Mouse (Mus musculus) neural tube, embryonic 15.5 days (tissue): ENCODE measurements around the gene Ajap1. TPM values are rescaled to one million over a fixed set of nuclear protein-coding genes. Genes with fewer than 3 reads are reported as not detected.

Source experiments
- ATAC-seq: fragments of 200-750 bp; cut with Nextera tagmentation; 2 replicates; pipeline ENCODE4 v1.8.0; 2017; ENCODE audit warnings: mild to moderate bottlenecking, moderate TSS enrichment, moderate library complexity; ENCODE audit not compliant: low FRiP score
- H3K27ac ChIP-seq: fragments of 300-500 bp; sonication (generic); replicated peaks from 2 replicates; pipeline ENCODE4 v1.5.1; 2015; ENCODE audit warnings: mild to moderate bottlenecking, inconsistent platforms
- H3K27me3 ChIP-seq: fragments of 300-500 bp; sonication (generic); replicated peaks from 2 replicates; pipeline ENCODE4 v1.6.1; 2015; ENCODE audit warnings: inconsistent platforms
- H3K36me3 ChIP-seq: fragments of 300-500 bp; sonication (generic); 2 replicates; pipeline ENCODE4 v1.6.1; 2015; ENCODE audit warnings: inconsistent platforms
- H3K4me1 ChIP-seq: fragments of 300-500 bp; sonication (generic); 2 replicates; pipeline ENCODE4 v1.6.1; 2015; ENCODE audit warnings: inconsistent platforms
- H3K4me2 ChIP-seq: fragments of 300-500 bp; sonication (generic); 2 replicates; pipeline ENCODE4 v1.6.1; 2015; ENCODE audit warnings: inconsistent platforms, mild to moderate bottlenecking, moderate library complexity
- H3K4me3 ChIP-seq: fragments of 300-500 bp; sonication (generic); replicated peaks from 2 replicates; pipeline ENCODE4 v1.5.1; 2015; ENCODE audit warnings: mild to moderate bottlenecking, inconsistent platforms
- H3K9ac ChIP-seq: fragments of 300-500 bp; sonication (generic); replicated peaks from 2 replicates; pipeline ENCODE4 v1.6.1; 2015; ENCODE audit warnings: mild to moderate bottlenecking, inconsistent platforms
- H3K9me3 ChIP-seq: fragments of 300-500 bp; sonication (generic); replicated peaks from 2 replicates; pipeline ENCODE4 v1.6.1; 2016; ENCODE audit warnings: inconsistent platforms
- WGBS: fragments of 180-500 bp; shearing (Covaris S2); methylation state at CpG from one replicate; pipeline ENCODE4 v1.1.7; 2015; ENCODE audit warnings: mixed read lengths; 5-methylcytosine and 5-hydroxymethylcytosine counted together
- polyA plus RNA-seq: library from polyadenylated mRNA; unstranded; fragments of >200 nt; fragmentation: Nextera tagmentation; extraction: Ambion mirVana; gene quantifications from 2 replicates; pipeline ENCODE4 v1.2.1, GENCODE M21; 2015

Ajap1 gene
- polyA plus RNA-seq, 1 experiment from 2014 or later, result 26.5 TPM

DNA sequence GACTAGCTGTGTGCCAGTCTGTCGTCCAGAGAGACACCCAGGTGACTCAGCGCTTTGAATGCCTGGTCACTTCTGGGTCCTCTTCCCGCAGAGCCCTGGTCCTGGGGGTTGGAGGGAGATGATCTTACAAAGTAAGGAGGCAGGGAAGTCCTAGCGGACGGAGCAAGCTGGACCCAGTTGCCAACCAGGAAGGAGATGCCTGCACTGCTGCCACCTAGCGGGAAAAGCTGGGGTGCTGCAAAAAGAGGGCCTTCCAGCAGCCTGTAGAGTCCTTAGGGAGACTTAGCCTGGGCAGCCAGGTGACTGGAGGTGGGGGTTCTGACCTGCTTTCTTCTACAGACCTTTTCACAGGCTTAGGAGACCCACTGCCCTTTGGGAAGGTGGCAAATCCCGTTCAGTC, 1.8 kb upstream of the Ajap1 start:
- peak overlapping the region; percentile 81 for H3K4me2 ChIP-seq
- WGBS, result 3% methylated on average over 7 of the region's 7 CpGs
- no peaks in the 10 kb centered on the region for H3K9me3 ChIP-seq
- ATAC-seq, result 0 out of 2 replicates have a peak, but pooled peaks have one; percentile 16
- peak overlapping the region; percentile 70 for H3K4me3 ChIP-seq
- no peaks in the 10 kb centered on the region for H3K27me3 ChIP-seq
- H3K36me3 ChIP-seq, result no peaks in the 10 kb centered on the region
- 0 out of 2 replicates have a peak overlapping the region, but pooled peaks have one; percentile 94 for H3K27ac ChIP-seq
- peaks cover 56% of the 10 kb centered on the region for H3K4me1 ChIP-seq
- H3K9ac ChIP-seq, result 0 out of 2 replicates have a peak overlapping the region, but pooled peaks have one; percentile 94

DNA sequence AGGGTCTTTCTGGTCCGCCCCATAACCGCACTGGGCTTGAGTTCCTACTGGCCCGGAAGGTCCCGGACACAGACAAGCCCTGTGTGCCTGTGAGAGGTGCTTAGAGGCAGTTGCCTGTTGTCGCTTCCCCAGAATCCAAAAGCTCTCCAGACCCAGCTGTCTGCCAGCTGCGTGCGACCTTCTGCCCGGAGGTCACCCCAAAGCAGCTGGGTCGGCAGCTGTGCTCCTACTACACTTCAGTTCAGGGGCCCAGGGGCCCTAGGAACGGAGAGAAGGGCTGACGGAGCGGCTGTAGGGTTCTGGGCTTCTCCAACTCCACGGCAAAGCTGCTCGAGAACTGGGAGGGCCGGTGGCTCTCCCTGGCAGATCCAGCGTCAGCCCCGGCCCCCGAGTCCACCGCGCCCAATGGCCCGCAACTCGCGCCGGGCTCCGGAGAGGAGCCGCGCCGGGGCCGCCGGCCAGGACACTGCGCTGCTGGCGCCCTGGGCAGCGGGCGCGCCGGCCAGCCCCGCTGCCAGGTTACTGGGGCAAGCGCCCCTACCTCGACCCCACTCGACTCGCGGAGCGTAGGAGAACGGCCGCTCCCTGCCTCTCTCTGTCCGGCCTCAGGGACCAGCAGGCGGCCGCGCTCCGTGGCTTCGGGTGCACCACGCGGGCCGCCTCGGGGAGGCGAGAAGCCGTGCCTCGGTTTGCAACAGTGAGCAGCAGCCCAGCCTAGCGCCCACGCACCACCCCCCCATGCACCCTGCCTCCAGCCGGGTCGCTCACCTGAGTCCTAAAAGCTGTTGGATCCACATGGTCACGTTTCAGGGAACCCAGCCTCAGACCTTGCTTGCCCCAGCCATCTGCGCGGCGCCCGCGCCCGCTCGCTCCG, 1.0 kb downstream of the Ajap1 start:
- H3K4me3 ChIP-seq, result peak overlapping the region; percentile 70
- 0 out of 2 replicates have a peak, but pooled peaks have one; percentile 6 for ATAC-seq
- peak overlapping the region; percentile 94 for H3K27ac ChIP-seq
- H3K9ac ChIP-seq, result peak overlapping the region; percentile 94
- H3K4me1 ChIP-seq, result peaks cover 79% of the 10 kb centered on the region
- H3K9me3 ChIP-seq, result no peaks in the 10 kb centered on the region
- no peaks in the 10 kb centered on the region for H3K27me3 ChIP-seq
- H3K4me2 ChIP-seq, result peak overlapping the region; percentile 81
- WGBS, result under 1% methylated on average over 71 of the region's 71 CpGs
- no peaks in the 10 kb centered on the region for H3K36me3 ChIP-seq

DNA sequence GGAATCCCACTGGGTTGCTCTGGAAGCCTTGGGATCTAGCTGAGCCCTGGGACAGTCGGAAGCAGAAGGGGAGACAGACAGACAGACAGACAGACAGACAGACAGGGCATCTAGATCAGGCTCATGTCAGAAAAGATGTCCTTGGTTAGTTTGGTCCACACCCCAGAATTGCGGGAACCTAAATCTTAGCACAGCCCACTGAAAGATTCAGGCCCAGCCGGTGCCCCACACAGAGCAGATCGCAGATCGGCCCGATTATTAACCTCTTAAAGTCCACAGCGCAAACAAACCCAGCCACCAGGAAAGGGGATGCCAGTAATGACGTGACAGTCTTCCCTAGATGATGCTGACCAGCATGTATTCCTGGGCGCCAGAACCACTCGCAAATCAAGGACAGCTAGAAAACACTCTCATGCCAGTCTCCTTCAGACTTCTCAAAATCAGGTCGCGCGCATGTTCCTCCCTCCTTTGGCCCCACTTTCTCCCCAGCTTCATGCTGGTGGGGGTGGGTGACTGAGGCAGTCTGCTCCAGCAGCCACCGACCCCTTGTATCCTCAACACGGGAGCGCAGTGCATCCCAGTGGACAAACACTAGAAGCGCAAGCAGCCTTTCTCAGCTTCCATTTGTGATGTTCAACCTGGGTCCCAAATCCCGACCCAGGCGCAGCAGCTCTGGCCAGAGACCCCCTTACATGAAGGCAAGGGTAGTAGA, 1.9 kb downstream of the Ajap1 start:
- peak overlapping the region; percentile 94 for H3K9ac ChIP-seq
- H3K4me1 ChIP-seq, result peaks cover 81% of the 10 kb centered on the region
- H3K36me3 ChIP-seq, result no peaks in the 10 kb centered on the region
- H3K4me3 ChIP-seq, result peak overlapping the region; percentile 70
- 3% methylated on average over 19 of the region's 19 CpGs for WGBS
- no peak; the same call in 1 of the 2 replicates for ATAC-seq
- H3K9me3 ChIP-seq, result no peaks in the 10 kb centered on the region
- peak overlapping the region; percentile 81 for H3K4me2 ChIP-seq
- H3K27me3 ChIP-seq, result no peaks in the 10 kb centered on the region
- peak overlapping the region; percentile 94 for H3K27ac ChIP-seq

DNA sequence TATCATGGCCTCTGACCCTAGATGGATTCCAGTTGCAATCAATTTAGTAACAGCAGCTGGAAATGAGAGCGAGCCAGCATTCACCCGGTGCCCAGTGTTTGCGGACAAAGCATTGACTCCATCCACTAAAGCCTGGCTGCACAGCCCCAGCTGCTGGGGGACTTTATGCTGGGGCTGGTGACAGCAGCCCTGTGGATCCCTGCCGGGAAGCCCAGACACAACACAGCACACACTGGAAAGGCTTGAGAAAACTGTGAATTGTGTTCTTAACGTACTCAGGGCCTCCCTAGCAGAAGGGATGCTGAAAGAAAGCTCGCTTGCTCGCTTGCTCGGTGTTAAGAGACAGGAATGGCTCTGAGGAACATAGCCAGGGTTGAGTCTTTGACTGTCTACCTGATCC, 3.5 kb downstream of the Ajap1 start:
- H3K4me1 ChIP-seq, result peaks cover 82% of the 10 kb centered on the region
- H3K4me2 ChIP-seq, result peak overlapping the region; percentile 81
- no peaks in the 10 kb centered on the region for H3K27me3 ChIP-seq
- peak overlapping the region; percentile 94 for H3K27ac ChIP-seq
- peak overlapping the region; percentile 70 for H3K4me3 ChIP-seq
- no peaks in the 10 kb centered on the region for H3K36me3 ChIP-seq
- WGBS, result 9% methylated on average over 8 of the region's 8 CpGs
- H3K9me3 ChIP-seq, result no peaks in the 10 kb centered on the region
- peak overlapping the region; percentile 94 for H3K9ac ChIP-seq
- ATAC-seq, result no peak

DNA sequence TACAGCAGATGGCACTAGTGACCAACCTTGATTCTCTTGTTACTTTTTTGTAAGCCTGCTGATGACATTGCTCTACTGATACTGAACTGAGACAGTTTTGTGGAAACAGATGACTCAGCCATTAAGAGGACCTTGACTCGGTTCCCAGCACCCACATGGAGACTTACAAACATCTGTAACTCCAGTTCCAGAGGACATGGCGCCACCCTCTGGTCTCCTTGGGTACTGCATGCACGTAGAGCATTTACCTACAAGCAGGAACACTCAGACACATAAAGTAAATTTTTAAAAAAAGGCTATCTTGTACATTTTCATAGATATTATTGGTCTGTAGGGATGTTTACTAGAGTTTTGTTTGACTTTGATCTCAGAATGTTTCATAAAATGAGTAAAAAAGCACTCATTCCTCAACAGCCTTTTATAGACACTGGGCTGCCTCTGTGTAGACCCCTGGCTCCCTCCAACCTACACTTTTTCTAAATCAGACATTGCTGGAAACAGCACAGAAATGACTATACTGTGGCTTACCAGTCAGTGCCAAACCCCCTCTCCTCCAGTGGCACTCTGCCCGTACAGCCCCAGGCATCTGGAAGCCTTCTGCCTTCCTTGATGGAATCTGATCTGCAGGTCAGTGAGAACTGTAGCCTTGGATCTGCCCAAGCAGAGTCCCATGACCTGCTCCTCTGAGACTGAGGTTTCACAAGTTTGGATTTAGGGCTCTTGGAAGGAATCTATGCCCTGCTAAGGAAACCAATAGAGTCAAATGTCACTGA, 8.9 kb downstream of the Ajap1 start:
- no peak overlapping the region for H3K4me2 ChIP-seq
- ATAC-seq, result no peak
- 83% methylated on average over 4 of the region's 4 CpGs for WGBS
- H3K27ac ChIP-seq, result no peak overlapping the region
- H3K9me3 ChIP-seq, result no peaks in the 10 kb centered on the region
- no peak overlapping the region for H3K9ac ChIP-seq
- peaks cover 14% of the 10 kb centered on the region for H3K36me3 ChIP-seq
- no peaks in the 10 kb centered on the region for H3K27me3 ChIP-seq
- peaks cover 38% of the 10 kb centered on the region for H3K4me1 ChIP-seq
- H3K4me3 ChIP-seq, result no peak overlapping the region

DNA sequence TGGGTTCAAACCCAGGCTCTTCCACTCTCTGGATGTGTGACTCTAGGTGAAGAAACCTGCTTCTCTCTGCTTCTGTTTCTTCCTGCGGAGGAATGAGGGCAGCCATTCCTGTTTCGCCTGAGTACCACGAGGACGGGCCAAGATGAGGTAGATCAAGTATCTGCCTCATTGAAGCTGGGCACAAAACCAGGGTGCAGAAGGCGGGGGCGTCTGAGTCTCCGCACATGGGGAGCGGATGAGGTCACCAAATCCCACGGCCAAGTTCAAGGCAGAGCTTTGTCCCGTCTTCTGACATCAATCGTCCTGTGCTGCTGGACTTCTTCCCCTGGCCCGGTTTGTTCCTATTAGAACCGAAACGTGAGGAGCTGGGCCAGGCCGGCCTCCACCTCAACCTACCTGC, 12.9 kb downstream of the Ajap1 start:
- Histone ChIP-seq H3K4me2 (no peak overlapping the region), H3K27me3 (no peaks in the 10 kb centered on the region), H3K4me1 (peaks cover 33% of the 10 kb centered on the region), H3K9me3 (no peaks in the 10 kb centered on the region), H3K27ac (no peak overlapping the region), H3K36me3 (peaks cover 18% of the 10 kb centered on the region), H3K4me3 (no peak overlapping the region), H3K9ac (no peak overlapping the region)
- 90% methylated on average over 15 of the region's 15 CpGs for WGBS
- no peak for ATAC-seq

DNA sequence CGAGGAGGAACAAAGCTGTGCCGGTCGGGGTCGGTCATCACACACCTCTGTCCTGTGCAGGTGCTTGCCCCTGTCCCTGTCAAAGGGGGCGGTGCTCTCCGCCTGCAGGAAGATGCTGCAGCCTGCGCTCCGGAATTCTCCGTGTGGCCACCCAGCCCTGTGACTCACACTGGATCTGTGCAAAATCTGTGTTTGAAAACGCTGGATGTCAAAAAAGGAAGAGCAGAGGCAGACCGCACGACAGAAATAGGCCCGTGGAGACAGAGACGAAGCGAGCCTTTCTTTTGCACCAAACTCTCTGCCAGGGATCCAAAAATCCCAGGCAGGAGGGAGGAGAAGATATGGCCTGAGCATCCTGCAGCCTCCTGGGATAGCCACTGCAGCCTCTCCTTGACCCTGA, 22.7 kb downstream of the Ajap1 start:
- no peak overlapping the region for H3K27ac ChIP-seq
- 82% methylated on average over 15 of the region's 15 CpGs for WGBS
- no peaks in the 10 kb centered on the region for H3K9me3 ChIP-seq
- H3K4me3 ChIP-seq, result no peak overlapping the region
- no peak overlapping the region for H3K9ac ChIP-seq
- no peaks in the 10 kb centered on the region for H3K36me3 ChIP-seq
- ATAC-seq, result no peak
- H3K4me1 ChIP-seq, result peaks cover 21% of the 10 kb centered on the region
- no peak overlapping the region for H3K4me2 ChIP-seq
- no peaks in the 10 kb centered on the region for H3K27me3 ChIP-seq

DNA sequence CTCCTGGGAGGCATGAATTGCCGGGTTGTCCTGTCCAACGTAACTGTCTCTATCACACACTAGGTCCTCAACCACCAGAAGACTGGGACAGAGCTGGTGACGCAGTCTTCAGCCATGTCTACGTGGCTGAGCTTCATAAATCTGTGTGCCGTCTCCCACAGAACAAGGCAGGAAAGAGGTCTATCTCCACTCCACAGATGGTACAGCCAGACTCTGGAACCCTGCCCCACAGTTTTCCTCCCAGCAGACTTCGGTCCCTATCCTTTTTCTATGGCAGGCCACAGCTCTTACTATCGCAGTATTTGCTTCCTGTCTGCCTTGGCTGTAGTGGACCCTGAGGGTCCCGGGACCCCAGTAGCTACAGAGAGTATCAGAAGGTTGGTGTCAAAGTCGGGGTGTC, 23.1 kb downstream of the Ajap1 start:
- Histone ChIP-seq H3K9ac (no peak overlapping the region), H3K4me3 (no peak overlapping the region), H3K4me2 (no peak overlapping the region), H3K4me1 (peaks cover 19% of the 10 kb centered on the region; the same call in 1 of the 2 replicates), H3K9me3 (no peaks in the 10 kb centered on the region), H3K36me3 (no peaks in the 10 kb centered on the region), H3K27me3 (no peaks in the 10 kb centered on the region), H3K27ac (no peak overlapping the region)
- ATAC-seq, result no peak
- 93% methylated on average over 9 of the region's 9 CpGs for WGBS

DNA sequence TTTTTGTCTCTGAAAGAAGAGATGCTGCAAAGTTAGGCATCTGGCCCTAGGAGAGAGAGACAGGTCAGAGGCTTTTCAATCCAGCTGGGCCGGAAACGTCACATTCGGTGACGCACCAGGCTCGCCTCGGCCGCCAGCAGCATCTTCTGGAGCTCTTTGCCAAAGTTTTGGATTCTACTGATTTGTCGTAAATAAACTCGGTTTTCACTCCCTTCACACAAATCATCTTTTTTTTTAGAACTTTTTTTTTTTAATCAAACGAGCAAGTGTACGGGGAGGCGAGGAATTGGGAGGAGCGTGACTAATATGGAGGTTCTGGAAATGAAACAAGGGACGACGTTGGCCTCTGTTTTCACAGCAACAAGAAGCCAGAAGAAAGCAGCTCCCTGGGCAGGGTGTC, 23.8 kb downstream of the Ajap1 start:
- Histone ChIP-seq H3K9me3 (no peaks in the 10 kb centered on the region), H3K27me3 (no peaks in the 10 kb centered on the region), H3K36me3 (no peaks in the 10 kb centered on the region), H3K9ac (no peak overlapping the region), H3K4me2 (no peak overlapping the region), H3K4me1 (peaks cover 23% of the 10 kb centered on the region; the same call in 1 of the 2 replicates), H3K27ac (no peak overlapping the region), H3K4me3 (no peak overlapping the region)
- 85% methylated on average over 15 of the region's 15 CpGs for WGBS
- ATAC-seq, result no peak

DNA sequence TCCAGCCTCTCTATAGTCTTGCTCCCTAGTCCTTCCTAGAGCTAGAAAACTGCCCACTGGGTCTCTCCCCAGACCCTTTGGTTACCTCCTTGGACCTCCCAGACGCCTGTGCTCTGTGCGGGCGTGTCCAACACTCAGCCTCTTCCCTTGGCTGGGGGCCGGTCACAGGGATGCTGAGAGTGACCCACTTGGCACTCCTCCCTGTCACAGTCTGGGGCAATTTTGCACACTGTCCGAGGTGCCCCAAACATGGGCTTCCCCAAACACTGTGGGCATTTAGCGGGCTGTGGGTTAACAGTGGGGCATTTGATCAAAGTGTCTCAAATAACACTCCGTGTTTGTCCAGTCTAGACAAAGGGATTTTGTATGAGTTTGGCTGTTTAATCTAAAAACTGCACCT, 29.1 kb downstream of the Ajap1 start:
- Histone ChIP-seq H3K36me3 (no peaks in the 10 kb centered on the region), H3K4me1 (peaks cover 16% of the 10 kb centered on the region; the same call in 1 of the 2 replicates), H3K4me3 (no peak overlapping the region), H3K9me3 (no peaks in the 10 kb centered on the region), H3K27ac (no peak overlapping the region), H3K27me3 (no peaks in the 10 kb centered on the region), H3K4me2 (no peak overlapping the region), H3K9ac (no peak overlapping the region)
- 83% methylated on average over 7 of the region's 7 CpGs for WGBS
- no peak for ATAC-seq

DNA sequence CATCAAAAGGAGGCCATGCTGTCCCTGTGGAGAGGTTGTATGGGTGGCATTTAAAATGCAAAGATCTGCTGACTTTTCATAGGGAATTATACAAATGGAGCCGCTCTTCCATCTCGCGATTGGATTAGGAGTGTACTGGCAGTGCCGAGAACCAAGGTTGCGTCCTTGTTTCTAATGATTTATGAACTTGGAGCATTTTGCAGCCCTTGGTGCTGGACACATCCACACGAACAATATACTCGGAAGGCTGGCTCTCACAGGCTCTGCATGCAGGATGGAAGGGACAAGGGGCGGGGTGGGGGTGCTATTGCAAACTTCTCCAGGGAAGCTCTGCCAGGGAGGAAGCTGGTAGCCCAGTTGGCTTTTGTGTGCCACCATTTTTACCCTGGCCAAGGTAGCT, 31.1 kb downstream of the Ajap1 start:
- Histone ChIP-seq H3K4me1 (peaks cover 18% of the 10 kb centered on the region; the same call in 1 of the 2 replicates), H3K4me3 (no peak overlapping the region), H3K27ac (no peak overlapping the region), H3K36me3 (no peaks in the 10 kb centered on the region), H3K9ac (no peak overlapping the region), H3K4me2 (no peak overlapping the region), H3K27me3 (no peaks in the 10 kb centered on the region), H3K9me3 (no peaks in the 10 kb centered on the region)
- no peak for ATAC-seq
- 50% methylated on average over 8 of the region's 8 CpGs for WGBS
